Mouse (Mus musculus): ENCODE data around the gene Pkhd1.

DNA sequence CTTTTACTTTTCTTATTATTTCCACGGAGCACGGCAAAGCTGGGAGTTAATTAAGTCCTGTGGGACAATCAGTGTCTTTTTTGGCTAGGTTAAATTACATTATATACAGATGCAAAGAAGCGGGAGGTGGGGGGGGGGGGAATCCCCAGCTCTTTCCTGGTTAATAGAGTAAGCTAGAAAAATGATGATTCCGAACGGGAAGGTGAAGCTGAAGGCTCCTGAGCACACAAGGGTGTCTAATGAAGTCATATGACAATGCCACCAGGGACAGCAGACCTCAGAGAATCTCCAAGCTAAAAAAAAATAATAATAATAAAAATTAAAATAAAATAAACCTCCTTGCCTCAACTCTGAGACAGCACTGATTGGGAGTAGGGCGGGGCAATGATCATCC, 139.6 kb downstream of the Pkhd1 start:
- TF ChIP-seq CTCF (IDR thresholded peaks at IDR 0.05; ENCODE audit: low read depth, low read length): no peak
- TF ChIP-seq POLR2A (IDR thresholded peaks at IDR 0.05; ENCODE audit: extremely low read depth, insufficient read depth, low read length): no peak
